In the genomic region with DNA sequence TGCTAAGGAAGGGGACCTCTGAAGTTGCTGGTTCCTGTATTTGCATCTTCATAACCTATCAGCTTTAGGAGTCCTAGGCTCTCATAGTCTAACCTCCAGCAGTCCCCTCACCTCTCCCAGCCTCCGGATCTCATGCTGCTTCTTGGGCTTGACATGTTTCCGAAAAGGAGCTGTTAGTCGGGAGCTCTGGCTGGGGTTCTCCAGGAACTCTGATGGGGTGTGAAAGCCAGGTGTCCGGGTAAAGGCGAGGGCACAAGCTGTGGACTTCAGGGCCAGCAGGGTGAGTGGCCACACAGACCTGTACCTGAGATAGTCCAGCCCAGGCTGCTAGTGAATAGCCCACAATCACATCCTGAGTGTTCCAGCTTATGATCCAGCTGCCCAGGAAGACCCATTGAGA, we compare ENCODE assay signal across 33 mouse cellular contexts. TPM values are rescaled to one million over a fixed set of nuclear protein-coding genes. Genes with fewer than 3 reads are reported as not detected.
"Had no signal": no experiment of that assay in that cellular context is flagged by ENCODE, and none has a peak within 500 bp of the region (broad histone marks: within the 10 kb centered on the region; RNA-seq: fewer than 3 reads in every experiment).

No protein-coding gene starts in this region.

- H3K4me3 ChIP-seq: heart, embryonic 10.5 days; heart, embryonic 12.5 days; heart, embryonic 13.5 days; heart, embryonic 15.5 days; hindbrain, embryonic 10.5 days; hindbrain, embryonic 12.5 days; hindbrain, embryonic 13.5 days; hindbrain, embryonic 15.5 days; intestine, embryonic 15.5 days; kidney, embryonic 15.5 days; layer of hippocampus, adult 2 months; left cerebral cortex, adult 2 months had no signal

- H3K27me3 ChIP-seq: heart, embryonic 12.5 days; heart, embryonic 13.5 days; heart, embryonic 15.5 days; hindbrain, embryonic 12.5 days; hindbrain, embryonic 13.5 days; hindbrain, embryonic 15.5 days; intestine, embryonic 15.5 days; kidney, embryonic 15.5 days had no signal

- DNase-seq: heart, postnatal 10 days; heart, postnatal 14 days; heart, postnatal 36 days; heart, postnatal 4 days; kidney, adult 11 months; kidney, adult 18-20 months; kidney, adult 2 months; kidney, adult 8-10 months; kidney, adult 9 months; kidney, postnatal 10 days; kidney, postnatal 14 days; kidney, postnatal 25 days; kidney, postnatal 36 days; layer of hippocampus, adult 9-11 months; layer of hippocampus, postnatal 36 days had no signal

- H3K4me2 ChIP-seq: heart, embryonic 11.5 days; heart, embryonic 12.5 days; heart, embryonic 13.5 days; heart, embryonic 15.5 days; hindbrain, embryonic 12.5 days; hindbrain, embryonic 13.5 days; hindbrain, embryonic 14.5 days; hindbrain, embryonic 15.5 days; intestine, embryonic 15.5 days; kidney, embryonic 15.5 days had no signal

RNA-seq across cellular contexts. Expression of a gene that starts 21.0 kb away (rescaled TPM):
- total RNA-seq: heart, postnatal 25 days; heart, postnatal 36 days; hematopoietic stem cell, adult 5-6 weeks had no signal
- polyA plus RNA-seq: inflammation-experienced regulatory T-cells, adult 6 months; large intestine, adult 2 months had no signal
